ENCODE assay signal across 13 mouse cellular contexts in genomic region chr5:134521806-134522205, GRCm38 (mm10). TPM values are rescaled to one million over a fixed set of nuclear protein-coding genes. Genes with fewer than 3 reads are reported as not detected.
A peak's percentile ranks its signal among the peaks of the same experiment; 100 is the strongest.
DNase-seq lines count a peak whose midpoint lies in the region; ATAC-seq and TF ChIP-seq lines count a peak whose summit lies in the region.
"Had no signal": no experiment of that assay in that cellular context is flagged by ENCODE, and none has a peak within 500 bp of the region (broad histone marks: within the 10 kb centered on the region; RNA-seq: fewer than 3 reads in every experiment).

No protein-coding gene starts in this region.

- TF ChIP-seq EP300 in CH12.LX (IDR thresholded peaks at IDR 0.05; ENCODE audit: low read length): no peak

- WGBS in hindbrain, embryonic 12.5 days: 93% methylated on average over 7 of the region's 7 CpGs

- H3K4me3 ChIP-seq in CH12.LX (replicated peaks in 1 of 3; ENCODE audit: low read depth in 2 of 3, low read length in 2 of 3, poor library complexity in 1 of 3): no peak overlapping the region
- no peak overlapping the region for H3K4me3 ChIP-seq in cortical plate, adult 2 months (ENCODE audit: insufficient read depth, low read length)
- peak overlapping the region; percentile 59 for H3K4me3 ChIP-seq in megakaryocyte, embryonic 14.5 days (replicated peaks)
- H3K4me3 ChIP-seq in hindbrain, embryonic 12.5 days: no peak overlapping the region
- H3K4me3 ChIP-seq: gastrocnemius, adult 2 months had no signal

- H3K27ac ChIP-seq in CH12.LX (ENCODE audit: insufficient read depth, low read depth): no peak overlapping the region
- H3K27ac ChIP-seq in cortical plate, adult 2 months (ENCODE audit: insufficient read depth, low read length): peak overlapping the region; percentile 12; the same call in 1 of the 2 replicates
- no peak overlapping the region for H3K27ac ChIP-seq in hindbrain, embryonic 12.5 days
- H3K27ac ChIP-seq: gastrocnemius, adult 2 months had no signal

- no peak for TF ChIP-seq CTCF in CH12.LX (conservative IDR thresholded peaks at IDR 0.05 in 1 of 2, IDR thresholded peaks at IDR 0.05 in 1 of 2; ENCODE audit: low read depth in 2 of 2, low read length in 2 of 2)
- TF ChIP-seq CTCF in cortical plate, adult 2 months (IDR thresholded peaks at IDR 0.05; ENCODE audit: extremely low read depth, insufficient read depth, low read length): no peak

- H3K79me2 ChIP-seq in CH12.LX (replicated peaks; ENCODE audit: control insufficient read depth, extremely low read depth, insufficient read depth, poor library complexity, severe bottlenecking): no peaks in the 10 kb centered on the region

- TF ChIP-seq RAD21 in CH12.LX (IDR thresholded peaks at IDR 0.05; ENCODE audit: low read depth, low read length): no peak

- peaks cover 0 to 56% of the 10 kb centered on the region in 2 experiments for H3K36me3 ChIP-seq in CH12.LX (replicated peaks in 1 of 2; ENCODE audit: control insufficient read depth in 1 of 2, insufficient read depth in 1 of 2, low read length in 1 of 2)
- peaks cover 85% of the 10 kb centered on the region for H3K36me3 ChIP-seq in megakaryocyte, embryonic 14.5 days (replicated peaks; ENCODE audit: low read length)
- peaks cover 93% of the 10 kb centered on the region for H3K36me3 ChIP-seq in hindbrain, embryonic 12.5 days

- DNase-seq in 416B (ENCODE audit: low read depth): peak; percentile 93
- DNase-seq in CH12.LX (ENCODE audit: extremely low read depth): peak; percentile 82
- DNase-seq in heart, postnatal 14 days: no peak
- no peak for DNase-seq in thymus, postnatal 10 days (ENCODE audit: low spot score in 2 of 2)
- DNase-seq: cerebellum, postnatal 25 days; gastrocnemius, adult 2 months had no signal

- no peak overlapping the region for H3K9ac ChIP-seq in CH12.LX (ENCODE audit: insufficient read depth, low read depth)
- H3K9ac ChIP-seq in hindbrain, embryonic 12.5 days: no peak overlapping the region

- dilution Hi-C loops in CH12.LX (cut with MboI; ENCODE audit: extremely low pct_ligation_motif_present, extremely low pct_unique_long_range_greater_than_20kb, low sequenced_read_pairs): no loop called here

- intact Hi-C loops in heart, postnatal 14 days (cut with DNase I): no loop called here

- in situ Hi-C loops in CH12.LX (cut with MboI; ENCODE audit: low pct_ligation_motif_present, low pct_unique_long_range_greater_than_20kb, low sequenced_read_pairs): no loop called here

- H3K4me1 ChIP-seq in CH12.LX (ENCODE audit: control insufficient read depth in 1 of 2, insufficient read depth in 2 of 2): peaks cover 3 to 56% of the 10 kb centered on the region in 2 experiments; a peak in 3 of 4 replicates
- peaks cover 10% of the 10 kb centered on the region for H3K4me1 ChIP-seq in cortical plate, adult 2 months (ENCODE audit: control insufficient read depth, insufficient read depth, low read length)
- peaks cover 42% of the 10 kb centered on the region for H3K4me1 ChIP-seq in megakaryocyte, embryonic 14.5 days
- H3K4me1 ChIP-seq in hindbrain, embryonic 12.5 days: no peaks in the 10 kb centered on the region

- H3K9me3 ChIP-seq in CH12.LX (replicated peaks; ENCODE audit: low read length): peaks cover 3% of the 10 kb centered on the region
- H3K9me3 ChIP-seq in megakaryocyte, embryonic 14.5 days: peaks cover 2% of the 10 kb centered on the region; the same call in 1 of the 2 replicates
- no peaks in the 10 kb centered on the region for H3K9me3 ChIP-seq in hindbrain, embryonic 12.5 days (replicated peaks)

- ATAC-seq in hindbrain, embryonic 12.5 days (ENCODE audit: low FRiP score): no peak
- ATAC-seq: intestine, postnatal 0 days; Patski had no signal

- H3K27me3 ChIP-seq in CH12.LX (replicated peaks): no peaks in the 10 kb centered on the region
- peaks cover under 1% of the 10 kb centered on the region for H3K27me3 ChIP-seq in megakaryocyte, embryonic 14.5 days (replicated peaks)
- no peaks in the 10 kb centered on the region for H3K27me3 ChIP-seq in hindbrain, embryonic 12.5 days
- H3K27me3 ChIP-seq: Patski had no signal

- TF ChIP-seq POLR2A in CH12.LX (IDR thresholded peaks at IDR 0.05; ENCODE audit: low read depth, low read length): no peak; the same call in 1 of the 2 replicates
- TF ChIP-seq POLR2A in cortical plate, adult 2 months (IDR thresholded peaks at IDR 0.05; ENCODE audit: extremely low read depth, insufficient read depth, low read length): no peak

- no peak overlapping the region for H3K4me2 ChIP-seq in CH12.LX (ENCODE audit: insufficient read depth, low read depth, poor library complexity, severe bottlenecking)
- no peak overlapping the region for H3K4me2 ChIP-seq in hindbrain, embryonic 12.5 days (replicated peaks)

TF ChIP-seq in CH12.LX, 34 proteins besides CTCF, POLR2A, EP300 and RAD21:
- TF ChIP-seq BHLHE40 (IDR thresholded peaks at IDR 0.05; ENCODE audit: low read depth, low read length): no peak
- TF ChIP-seq ZNF384 (IDR thresholded peaks at IDR 0.05; ENCODE audit: low read depth, low read length): no peak
- TF ChIP-seq JUN (IDR thresholded peaks at IDR 0.05; ENCODE audit: insufficient read depth, low read depth, low read length): no peak
- TF ChIP-seq SMC3 (IDR thresholded peaks at IDR 0.05; ENCODE audit: low read depth, low read length): no peak
- TF ChIP-seq ZC3H11A (IDR thresholded peaks at IDR 0.05; ENCODE audit: low read depth, low read length): no peak
- no peak for TF ChIP-seq USF1 (IDR thresholded peaks at IDR 0.05; ENCODE audit: low read depth, low read length)
- no peak for TF ChIP-seq MAZ (IDR thresholded peaks at IDR 0.05; ENCODE audit: low read depth, low read length)
- TF ChIP-seq IRF4 (IDR thresholded peaks at IDR 0.05; ENCODE audit: low read depth, low read length): no peak
- no peak for TF ChIP-seq USF2 (conservative IDR thresholded peaks at IDR 0.05; ENCODE audit: low read depth, low read length)
- TF ChIP-seq TBP (conservative IDR thresholded peaks at IDR 0.05; ENCODE audit: low read depth, low read length): no peak
- TF ChIP-seq GABPA (IDR thresholded peaks at IDR 0.05; ENCODE audit: insufficient replicate concordance, low read depth, low read length): no peak

RNA-seq across cellular contexts. Expression of gene Clip2, which starts 30.4 kb away (rescaled TPM):
- total RNA-seq in CH12.LX (2012; rRNA removed): 6.5 and 8.7 TPM in 2 replicates
- total RNA-seq in CH12.LX (2014; rRNA removed): 4.7 and 5.4 TPM in 2 replicates
- polyA plus RNA-seq in CH12.LX (2012; ENCODE audit: insufficient read length, low read depth): 15.7 and 16.7 TPM in 2 replicates
- polyA plus RNA-seq in cortical plate, adult 2 months (2012; rRNA removed): 74.1 and 77.0 TPM in 2 replicates
- polyA plus RNA-seq in megakaryocyte, embryonic 14.5 days (2012; ENCODE audit: insufficient read depth, low replicate concordance): 32.0 and 86.2 TPM in 2 replicates
- total RNA-seq in heart, postnatal 14 days (2021): 10 to 100 TPM; 10.2 to 10.3 TPM
- polyA plus RNA-seq in hindbrain, embryonic 12.5 days (2016; fragmentation: Nextera tagmentation; extraction: Ambion mirVana): 12.6 and 13.0 TPM in 2 replicates

RNA-seq across cellular contexts. Expression of gene Syna, which starts 38.2 kb away (rescaled TPM):
- total RNA-seq in CH12.LX (2012; rRNA removed) (0.08 and 0.13 TPM in 2 replicates), CH12.LX (2014; rRNA removed) (0.13 TPM in 1 of 2 replicates, not detected in the other)
- 2.3 and 4.0 TPM in 2 replicates for polyA plus RNA-seq in CH12.LX (2012; ENCODE audit: insufficient read length, low read depth)
- polyA plus RNA-seq in cortical plate, adult 2 months (2012; rRNA removed): 0.06 and 0.49 TPM in 2 replicates
- not detected in 2 replicates for polyA plus RNA-seq in megakaryocyte, embryonic 14.5 days (2012; ENCODE audit: insufficient read depth, low replicate concordance)
- total RNA-seq in heart, postnatal 14 days (2021): not detected
- 0.18 and 0.23 TPM in 2 replicates for polyA plus RNA-seq in hindbrain, embryonic 12.5 days (2016; fragmentation: Nextera tagmentation; extraction: Ambion mirVana)
- total RNA-seq: gastrocnemius, adult 2 months; liver, adult 2 months had no signal
- polyA plus RNA-seq: heart, postnatal 0 days; liver, adult 2 months had no signal

RNA-seq across cellular contexts. Expression of gene Rfc2, which starts 59.4 kb away (rescaled TPM):
- 223 and 237 TPM in 2 replicates for total RNA-seq in CH12.LX (2012; rRNA removed)
- total RNA-seq in CH12.LX (2014; rRNA removed): 219 and 222 TPM in 2 replicates
- polyA plus RNA-seq in CH12.LX (2012; ENCODE audit: insufficient read length, low read depth): 267 and 283 TPM in 2 replicates
- polyA plus RNA-seq in cortical plate, adult 2 months (2012; rRNA removed): 124 and 128 TPM in 2 replicates
- polyA plus RNA-seq in megakaryocyte, embryonic 14.5 days (2012; ENCODE audit: insufficient read depth, low replicate concordance): 9.1 and 35.0 TPM in 2 replicates
- total RNA-seq in heart, postnatal 14 days (2021): 10 to 100 TPM; 26.5 to 28.3 TPM
- polyA plus RNA-seq in hindbrain, embryonic 12.5 days (2016; fragmentation: Nextera tagmentation; extraction: Ambion mirVana): 226 and 228 TPM in 2 replicates

Comparison
In these comparisons a context has a peak if more than half of its experiments do, and no peak if none do; other contexts are left out.
1. DNase-seq: peak in 416B (single experiment) and CH12.LX (single experiment); none in heart, postnatal 14 days (0 of 2) and thymus, postnatal 10 days (0 of 2).